Mouse (Mus musculus) layer of hippocampus, adult 2 months (tissue): ENCODE measurements at regions not wholly inside any gene's neighbourhood (a gene's known extent, or its start where the extent isn't known, plus 50 kb on each side); places are given as distances from the start of the nearest gene placed in this dataset.

Experiments used
- DNase-seq, 2 experiments: peaks; one replicate each; pipeline ENCODE4 v3.0.0; 2022; ENCODE audit warnings: low spot score in 2 of 2
- H3K27ac ChIP-seq: fragments of 200-600 bp; 2 replicates; pipeline ENCODE4 v1.8.1; 2022
- H3K4me3 ChIP-seq: fragments of 200-600 bp; 2 replicates; pipeline ENCODE4 v1.8.1; 2022; ENCODE audit warnings: mild to moderate bottlenecking
- CTCF ChIP-seq: fragments of 200-600 bp; conservative IDR thresholded peaks from 2 replicates; pipeline ENCODE4 v1.8.1; 2022; ENCODE audit warnings: antibody characterized with exemption, mild to moderate bottlenecking, moderate library complexity

GRCm38 (mm10) chr4:153573180-153573769, 90.7 kb upstream of the Ajap1 start:
- no peak for DNase-seq
- Histone ChIP-seq H3K4me3 (no peak overlapping the region), H3K27ac (no peak overlapping the region)
- no peak for TF ChIP-seq CTCF

GRCm38 (mm10) chr4:153593291-153593690, 110.7 kb upstream of the Ajap1 start:
- no peak for DNase-seq
- no peak for TF ChIP-seq CTCF
- Histone ChIP-seq H3K27ac (no peak overlapping the region), H3K4me3 (no peak overlapping the region)

- no peak overlapping the region for H3K27ac ChIP-seq
- no peak for TF ChIP-seq CTCF
- no peak overlapping the region for H3K4me3 ChIP-seq
- DNase-seq: peak; percentile 15 to 24
These were observed 117.3 kb upstream of the Ajap1 start for GRCm38 (mm10) chr4:153599794-153600370.

GRCm38 (mm10) chr4:153602496-153602895, 119.9 kb upstream of the Ajap1 start:
- Histone ChIP-seq H3K27ac (no peak overlapping the region), H3K4me3 (no peak overlapping the region)
- no peak for TF ChIP-seq CTCF
- DNase-seq: no peak

- DNase-seq: no peak
- no peak for TF ChIP-seq CTCF
- no peak overlapping the region for H3K4me3 ChIP-seq
- H3K27ac ChIP-seq: no peak overlapping the region
These were observed 120.6 kb upstream of the Ajap1 start for GRCm38 (mm10) chr4:153603056-153603840.

- no peak for TF ChIP-seq CTCF
- no peak overlapping the region for H3K4me3 ChIP-seq
- no peak overlapping the region for H3K27ac ChIP-seq
- DNase-seq: no peak
These were observed 121.3 kb upstream of the Ajap1 start for GRCm38 (mm10) chr4:153603936-153604335.

- Histone ChIP-seq H3K4me3 (no peak overlapping the region), H3K27ac (no peak overlapping the region)
- TF ChIP-seq CTCF: no peak
- no peak for DNase-seq
These were observed 122.3 kb upstream of the Ajap1 start for GRCm38 (mm10) chr4:153604695-153605485.

- H3K4me3 ChIP-seq: no peak overlapping the region
- H3K27ac ChIP-seq: no peak overlapping the region
- DNase-seq: peak in 1 of 2 experiments; percentile 8
- TF ChIP-seq CTCF: no peak
These were observed 133.4 kb upstream of the Ajap1 start for GRCm38 (mm10) chr4:153616058-153616457.

- no peak for DNase-seq
- no peak overlapping the region for H3K4me3 ChIP-seq
- TF ChIP-seq CTCF: no peak
These were observed 134.3 kb upstream of the Ajap1 start for GRCm38 (mm10) chr4:153616938-153617337.

GRCm38 (mm10) chr4:153620871-153621270, 138.3 kb upstream of the Ajap1 start:
- Histone ChIP-seq H3K4me3 (no peak overlapping the region), H3K27ac (no peak overlapping the region)
- TF ChIP-seq CTCF: no peak
- no peak for DNase-seq

More at GRCm38 (mm10) chr4:153616938-153617337, 134.3 kb upstream of the Ajap1 start:
- H3K27ac ChIP-seq: no peak overlapping the region

- H3K4me3 ChIP-seq: no peak overlapping the region
- H3K27ac ChIP-seq: no peak overlapping the region
- no peak for TF ChIP-seq CTCF
- no peak for DNase-seq
These were observed 148.6 kb upstream of the Ajap1 start for GRCm38 (mm10) chr4:153631161-153631560.

- TF ChIP-seq CTCF: no peak
- no peak for DNase-seq
- no peak overlapping the region for H3K4me3 ChIP-seq
- H3K27ac ChIP-seq: no peak overlapping the region
These were observed 149.4 kb upstream of the Ajap1 start for GRCm38 (mm10) chr4:153632056-153632455.

- no peak for DNase-seq
- H3K4me3 ChIP-seq: no peak overlapping the region
- TF ChIP-seq CTCF: no peak
- H3K27ac ChIP-seq: no peak overlapping the region
These were observed 149.9 kb upstream of the Ajap1 start for GRCm38 (mm10) chr4:153632551-153632950.
